Mouse (Mus musculus) G1E (cell line): ENCODE measurements at regions not wholly inside any gene's neighbourhood (a gene's known extent, or its start where the extent isn't known, plus 50 kb on each side); places are given as distances from the start of the nearest gene placed in this dataset.

Experiments
- ATAC-seq: 2 replicates; pipeline ENCODE4 v1.8.0; 2016; ENCODE audit warnings: mild to moderate bottlenecking; ENCODE audit not compliant: insufficient number of reproducible peaks, poor library complexity, low FRiP score, severe bottlenecking; ENCODE audit errors: extremely low read depth
- DNase-seq: peaks from one replicate; pipeline ENCODE4 v3.0.0; 2012; ENCODE audit warnings: low spot score
- H3K27me3 ChIP-seq: 2 replicates; pipeline ENCODE4 v1.6.1; 2012; ENCODE audit warnings: mild to moderate bottlenecking, low read length, inconsistent platforms; ENCODE audit not compliant: insufficient read depth
- H3K36me3 ChIP-seq: replicated peaks from 2 replicates; pipeline ENCODE3; 2012; ENCODE audit warnings: mild to moderate bottlenecking, inconsistent platforms
- H3K4me1 ChIP-seq: 2 replicates; pipeline ENCODE4 v1.6.1; 2012; ENCODE audit warnings: low read depth, low read length, inconsistent platforms, mixed read lengths; ENCODE audit not compliant: insufficient read depth
- H3K4me3 ChIP-seq: 2 replicates; pipeline ENCODE4 v1.5.1; 2012; ENCODE audit warnings: low read depth, mild to moderate bottlenecking, inconsistent platforms, low read length, moderate library complexity, mixed read lengths
- H3K9me3 ChIP-seq: replicated peaks from 2 replicates; pipeline ENCODE4 v1.6.1; 2012; ENCODE audit warnings: inconsistent platforms
- CTCF ChIP-seq: IDR thresholded peaks from 2 replicates; pipeline ENCODE4 v1.5.1; 2012; ENCODE audit warnings: low read depth, low read length, inconsistent platforms, mixed read lengths
- GATA1 ChIP-seq: IDR thresholded peaks from 2 replicates; pipeline ENCODE4 v1.6.1; 2012; ENCODE audit warnings: borderline replicate concordance, low read length, inconsistent platforms, mixed read lengths
- GATA2 ChIP-seq: IDR thresholded peaks from 2 replicates; pipeline ENCODE4 v1.6.1; 2012; ENCODE audit warnings: low read depth, low read length, inconsistent platforms, borderline replicate concordance
- POLR2AphosphoS5 ChIP-seq: IDR thresholded peaks from 2 replicates; pipeline ENCODE4 v1.6.1; 2012; ENCODE audit warnings: low read depth, low read length, inconsistent platforms; ENCODE audit not compliant: insufficient replicate concordance
- TAL1 ChIP-seq: conservative IDR thresholded peaks from 2 replicates; pipeline ENCODE4 v1.6.1; 2012; ENCODE audit warnings: low read depth, low read length, inconsistent platforms, mixed read lengths

DNA sequence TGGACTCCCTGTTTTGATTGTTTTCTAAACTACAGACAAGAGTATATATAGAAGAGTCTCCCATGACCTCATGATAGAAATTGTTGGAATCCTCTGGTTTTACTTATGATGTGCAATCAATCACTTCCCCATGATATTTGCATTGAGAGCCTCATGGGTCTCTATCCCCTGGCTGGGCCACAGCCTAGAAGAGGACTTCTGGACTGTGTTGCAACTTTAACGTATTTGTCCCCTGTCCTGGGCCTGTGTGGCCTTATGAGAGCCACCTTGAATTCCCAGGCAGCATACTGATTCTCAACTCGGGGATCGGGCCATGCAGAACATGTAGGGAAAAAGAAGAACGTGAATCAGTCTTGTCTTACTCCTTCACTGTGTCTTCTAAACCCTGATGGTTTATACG is 676.3 kb upstream of the Cited2 start:
- Histone ChIP-seq H3K4me3 (no peak overlapping the region), H3K4me1 (no peaks in the 10 kb centered on the region), H3K9me3 (no peaks in the 10 kb centered on the region), H3K27me3 (0 out of 2 replicates have a peak, but pooled peaks cover 3% of the 10 kb centered on the region), H3K36me3 (no peaks in the 10 kb centered on the region)
- TF ChIP-seq GATA1: no peak
- TF ChIP-seq TAL1: no peak
- TF ChIP-seq GATA2: no peak
- TF ChIP-seq POLR2AphosphoS5: no peak
- no peak for TF ChIP-seq CTCF
- ATAC-seq: no peak
- no peak for DNase-seq

- DNase-seq: no peak
- Histone ChIP-seq H3K27me3 (no peaks in the 10 kb centered on the region), H3K4me3 (no peak overlapping the region), H3K36me3 (no peaks in the 10 kb centered on the region), H3K4me1 (no peaks in the 10 kb centered on the region), H3K9me3 (no peaks in the 10 kb centered on the region)
- TF ChIP-seq GATA1 (no peak), TAL1 (no peak), POLR2AphosphoS5 (no peak), GATA2 (no peak)
- no peak for ATAC-seq
Observed at GRCm38 (mm10) chr10:17072906-17073305, 650.1 kb upstream of the Cited2 start.

DNA sequence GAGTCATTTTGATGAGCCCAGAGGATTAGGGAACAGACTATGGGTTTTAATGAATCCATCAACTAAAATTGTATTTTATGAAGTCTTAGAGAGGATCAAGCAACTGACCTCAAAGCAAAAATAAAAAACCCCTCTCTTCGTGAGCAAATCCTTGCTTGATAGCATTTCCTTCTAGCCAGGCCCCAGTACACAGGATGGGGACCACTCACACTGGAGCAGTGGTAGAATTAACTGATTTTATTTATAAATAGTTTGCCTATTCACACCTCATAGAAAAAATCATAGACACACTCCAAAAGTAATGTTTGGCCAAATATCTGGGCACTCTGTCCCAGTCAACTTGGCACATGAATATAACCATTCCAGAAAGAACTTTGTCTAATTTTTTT is 649.0 kb upstream of the Cited2 start:
- DNase-seq (no peak), ATAC-seq (no peak)
- H3K4me3 ChIP-seq: no peak overlapping the region
- H3K9me3 ChIP-seq: no peaks in the 10 kb centered on the region
- H3K4me1 ChIP-seq: no peaks in the 10 kb centered on the region
- TF ChIP-seq GATA2 (no peak), POLR2AphosphoS5 (no peak), TAL1 (no peak), GATA1 (no peak), CTCF (no peak)
- no peaks in the 10 kb centered on the region for H3K27me3 ChIP-seq
- no peaks in the 10 kb centered on the region for H3K36me3 ChIP-seq

DNA sequence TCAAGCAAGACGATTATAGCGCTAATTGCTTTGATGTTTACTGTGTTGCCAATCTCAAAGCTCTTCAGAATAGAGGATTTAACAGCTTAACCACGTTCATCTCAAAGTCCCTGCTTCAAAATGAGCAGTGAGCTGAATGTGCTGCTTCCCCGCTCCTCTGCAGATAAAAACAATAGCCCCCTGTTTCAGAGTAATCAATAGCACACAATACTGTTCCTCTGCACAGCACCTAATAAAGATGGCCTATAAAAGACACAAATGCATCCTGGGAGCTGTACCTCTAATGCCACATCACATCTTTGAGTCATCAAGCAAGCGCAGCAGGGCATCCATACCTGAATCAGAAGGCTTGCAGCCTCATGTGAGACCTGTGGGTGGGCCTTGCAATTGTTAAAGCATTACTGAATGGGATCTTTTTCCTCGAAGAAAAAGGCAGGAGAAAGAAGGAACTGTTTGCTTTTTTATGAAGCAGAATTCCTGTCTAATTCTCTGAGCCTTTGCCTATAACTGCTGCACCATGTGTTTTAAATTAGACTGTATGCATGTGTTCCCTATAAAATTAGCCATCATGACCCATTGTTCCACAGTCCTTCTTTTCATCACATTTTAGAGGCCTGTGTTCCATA is 648.5 kb upstream of the Cited2 start:
- H3K36me3 ChIP-seq: no peaks in the 10 kb centered on the region
- no peak for DNase-seq
- H3K9me3 ChIP-seq: no peaks in the 10 kb centered on the region
- H3K27me3 ChIP-seq: no peaks in the 10 kb centered on the region
- no peak for TF ChIP-seq POLR2AphosphoS5
- no peak for TF ChIP-seq CTCF
- TF ChIP-seq TAL1: no peak
- TF ChIP-seq GATA1: no peak
- no peak for TF ChIP-seq GATA2
- H3K4me1 ChIP-seq: no peaks in the 10 kb centered on the region
- no peak overlapping the region for H3K4me3 ChIP-seq
- no peak for ATAC-seq

DNA sequence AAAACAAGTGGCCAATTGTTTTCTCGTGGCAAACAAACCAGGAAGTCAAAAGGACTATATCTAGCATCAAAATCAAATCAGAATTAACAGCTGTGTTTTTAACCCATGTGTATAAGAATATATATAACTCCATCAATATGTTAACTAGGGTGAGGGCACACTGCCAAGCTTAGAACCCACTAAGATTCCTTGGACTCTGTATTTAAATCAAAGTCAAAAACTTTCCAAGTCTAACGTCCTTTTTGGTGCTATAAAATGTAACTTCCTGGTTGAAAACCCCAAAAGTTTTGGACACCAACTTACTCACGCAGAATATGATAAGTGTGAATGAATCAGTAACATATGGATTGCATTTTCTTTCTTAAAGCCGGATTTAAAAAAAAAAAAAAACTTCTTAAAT is 647.9 kb upstream of the Cited2 start:
- ATAC-seq: no peak
- Histone ChIP-seq H3K9me3 (no peaks in the 10 kb centered on the region), H3K4me3 (no peak overlapping the region), H3K27me3 (no peaks in the 10 kb centered on the region), H3K36me3 (no peaks in the 10 kb centered on the region), H3K4me1 (no peaks in the 10 kb centered on the region)
- TF ChIP-seq POLR2AphosphoS5: no peak
- TF ChIP-seq GATA2: no peak
- TF ChIP-seq CTCF: no peak
- no peak for TF ChIP-seq GATA1
- TF ChIP-seq TAL1: no peak
- no peak for DNase-seq

DNA sequence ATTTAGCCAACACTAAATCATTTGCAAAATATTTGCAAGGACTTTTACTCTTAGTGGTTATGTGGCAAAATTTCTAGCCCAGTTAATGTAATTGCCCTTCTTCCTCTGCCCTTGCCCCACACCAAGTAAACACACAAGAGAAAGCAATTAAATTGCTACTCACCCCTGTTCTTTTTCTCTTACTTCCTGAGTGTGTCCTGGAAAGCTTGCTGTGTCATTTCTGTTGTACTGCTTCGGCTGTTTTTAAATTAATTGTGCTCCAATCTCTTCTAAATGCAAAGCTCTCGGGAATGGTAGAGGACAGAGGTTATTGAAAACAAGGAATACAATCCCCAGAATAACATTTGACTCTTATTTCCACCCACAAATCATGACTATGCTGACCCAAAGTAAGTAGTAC is 647.4 kb upstream of the Cited2 start:
- TF ChIP-seq GATA1 (no peak), GATA2 (no peak), TAL1 (no peak), CTCF (no peak), POLR2AphosphoS5 (no peak)

More for the DNA sequence above, 647.4 kb upstream of the Cited2 start:
- no peaks in the 10 kb centered on the region for H3K36me3 ChIP-seq
- H3K9me3 ChIP-seq: no peaks in the 10 kb centered on the region
- no peak for ATAC-seq
- no peaks in the 10 kb centered on the region for H3K4me1 ChIP-seq
- no peak for DNase-seq
- H3K4me3 ChIP-seq: no peak overlapping the region
- H3K27me3 ChIP-seq: no peaks in the 10 kb centered on the region
